Mouse (Mus musculus): Measurements from ENCODE around the gene Pakap. TPM values are rescaled to one million over a fixed set of nuclear protein-coding genes. Genes with fewer than 3 reads are reported as not detected.

The Pakap gene
- polyA plus RNA-seq, 1 experiment from 2014 or later: 57.5 TPM

DNA sequence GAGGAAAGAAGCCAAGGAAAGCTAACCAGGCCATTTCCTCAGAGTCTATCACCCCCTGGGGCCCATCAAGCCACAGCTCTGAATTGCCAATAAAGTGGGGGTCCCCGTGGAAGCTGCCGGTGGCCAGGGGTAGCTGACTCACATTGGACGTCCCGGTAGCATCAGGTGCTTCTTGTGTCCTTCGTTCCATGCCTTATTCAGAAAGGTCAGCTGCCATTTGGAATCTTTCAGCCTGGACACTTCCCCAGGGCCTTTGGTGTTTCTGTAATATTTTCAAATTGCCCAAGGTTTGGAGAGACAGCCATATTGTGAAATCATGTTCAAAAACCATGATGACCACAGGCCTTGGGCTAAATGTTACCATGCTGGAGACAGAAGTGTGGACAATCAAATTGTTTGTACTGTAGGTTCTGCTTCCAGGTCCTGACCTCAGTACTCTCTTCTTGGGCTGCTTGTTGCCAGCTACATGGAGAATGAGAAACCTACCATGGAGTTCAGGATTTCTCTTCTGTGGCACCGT lies 17.4 kb downstream of the Pakap start:
- Histone ChIP-seq H3K27me3 (ENCODE audit: control insufficient read depth, insufficient read depth, low read length) (no peaks in the 10 kb centered on the region), H3K27ac (ENCODE audit: low read length) (peak overlapping the region; percentile 54), H3K9ac (ENCODE audit: low read length) (no peak overlapping the region), H3K4me3 (ENCODE audit: low read length) (no peak overlapping the region), H3K4me2 (ENCODE audit: low read depth, low read length) (no peak overlapping the region), H3K9me3 (replicated peaks; ENCODE audit: control insufficient read depth, low read length) (no peaks in the 10 kb centered on the region), H3K36me3 (ENCODE audit: control insufficient read depth, insufficient read depth) (peaks cover 7% of the 10 kb centered on the region), H3K4me1 (ENCODE audit: control insufficient read depth, insufficient read depth, low read length) (peaks cover 57% of the 10 kb centered on the region)
- WGBS: 70% methylated on average over 6 of the region's 6 CpGs
- no peak for ATAC-seq (replicated peaks; ENCODE audit: extremely low read depth, insufficient read depth, low FRiP score)

DNA sequence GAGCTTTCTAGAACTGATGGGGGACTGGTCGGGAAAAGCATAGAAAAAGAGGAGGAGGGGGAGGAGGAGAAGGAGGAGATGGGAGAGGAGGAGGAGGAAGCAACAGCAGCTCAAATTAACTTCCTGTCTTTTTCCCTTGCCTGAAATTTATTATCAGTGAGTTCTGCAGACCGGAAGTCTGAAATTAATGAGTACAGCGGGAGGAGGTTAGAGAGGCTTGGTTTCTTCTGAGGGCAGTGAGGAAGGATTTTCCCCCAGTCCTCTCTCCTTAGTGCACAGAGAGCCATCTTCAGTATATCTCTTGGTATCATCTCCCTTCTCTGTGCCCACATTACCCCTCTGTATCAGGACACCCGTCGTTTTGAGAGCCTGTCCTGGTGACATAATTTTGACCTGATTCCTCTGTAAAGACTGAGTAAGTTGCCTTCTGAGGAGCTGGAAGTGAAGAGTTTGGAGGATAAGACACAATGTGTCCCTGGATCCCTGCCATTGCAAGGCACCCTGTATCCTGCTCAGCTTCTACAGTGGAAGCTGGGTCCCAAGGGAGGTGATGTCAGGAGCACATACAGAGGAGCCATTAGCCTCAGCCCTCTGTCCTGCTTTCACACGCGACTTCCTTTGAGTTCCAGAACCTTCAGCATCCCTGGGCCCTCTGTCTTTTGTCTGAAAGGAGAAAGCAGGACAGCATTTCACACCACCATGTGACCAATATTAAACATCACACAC lies 19.1 kb downstream of the Pakap start:
- ATAC-seq (replicated peaks; ENCODE audit: extremely low read depth, insufficient read depth, low FRiP score): no peak
- no peaks in the 10 kb centered on the region for H3K9me3 ChIP-seq (replicated peaks; ENCODE audit: control insufficient read depth, low read length)

DNA sequence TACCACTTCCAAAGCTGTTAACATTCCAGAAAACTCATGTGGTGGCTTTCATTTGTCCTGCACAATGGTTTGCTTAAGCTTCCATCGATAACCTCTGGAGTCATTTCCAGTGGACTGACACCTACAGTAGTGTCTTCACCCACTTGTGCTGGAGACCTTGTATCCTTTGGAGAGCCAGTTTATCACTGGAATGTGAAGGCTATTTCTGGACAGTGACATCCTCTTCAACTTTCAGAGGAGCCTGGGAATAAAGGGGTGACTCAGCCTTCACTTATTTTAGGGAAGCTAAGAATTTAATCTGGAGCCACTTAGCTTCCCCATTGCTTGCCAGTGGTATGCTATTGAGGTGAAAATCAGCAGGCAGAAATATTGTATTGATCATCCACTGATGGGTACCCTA lies 20.4 kb downstream of the Pakap start:
- peak overlapping the region; percentile 93 for H3K27ac ChIP-seq (ENCODE audit: low read length)
- 47% methylated on average over 1 of the region's 1 CpGs for WGBS
- no peak overlapping the region for H3K9ac ChIP-seq (ENCODE audit: low read length)
- peaks cover 72% of the 10 kb centered on the region for H3K4me1 ChIP-seq (ENCODE audit: control insufficient read depth, insufficient read depth, low read length)
- ATAC-seq (replicated peaks; ENCODE audit: extremely low read depth, insufficient read depth, low FRiP score): peak; percentile 76
- no peak overlapping the region for H3K4me3 ChIP-seq (ENCODE audit: low read length)
- peak overlapping the region; percentile 18 for H3K4me2 ChIP-seq (ENCODE audit: low read depth, low read length)
- no peaks in the 10 kb centered on the region for H3K27me3 ChIP-seq (ENCODE audit: control insufficient read depth, insufficient read depth, low read length)
- peaks cover 5% of the 10 kb centered on the region; the same call in 1 of the 2 replicates for H3K36me3 ChIP-seq (ENCODE audit: control insufficient read depth, insufficient read depth)
- no peaks in the 10 kb centered on the region for H3K9me3 ChIP-seq (replicated peaks; ENCODE audit: control insufficient read depth, low read length)

More for the DNA sequence above, 19.1 kb downstream of the Pakap start:
- Histone ChIP-seq H3K27ac (ENCODE audit: low read length) (peak overlapping the region; percentile 93), H3K36me3 (ENCODE audit: control insufficient read depth, insufficient read depth) (peaks cover 5% of the 10 kb centered on the region; the same call in 1 of the 2 replicates), H3K4me1 (ENCODE audit: control insufficient read depth, insufficient read depth, low read length) (peaks cover 61% of the 10 kb centered on the region), H3K9ac (ENCODE audit: low read length) (peak overlapping the region; percentile 47), H3K4me2 (ENCODE audit: low read depth, low read length) (peak overlapping the region; percentile 12), H3K27me3 (ENCODE audit: control insufficient read depth, insufficient read depth, low read length) (no peaks in the 10 kb centered on the region), H3K4me3 (ENCODE audit: low read length) (no peak overlapping the region)
- WGBS: 37% methylated on average over 7 of the region's 7 CpGs

DNA sequence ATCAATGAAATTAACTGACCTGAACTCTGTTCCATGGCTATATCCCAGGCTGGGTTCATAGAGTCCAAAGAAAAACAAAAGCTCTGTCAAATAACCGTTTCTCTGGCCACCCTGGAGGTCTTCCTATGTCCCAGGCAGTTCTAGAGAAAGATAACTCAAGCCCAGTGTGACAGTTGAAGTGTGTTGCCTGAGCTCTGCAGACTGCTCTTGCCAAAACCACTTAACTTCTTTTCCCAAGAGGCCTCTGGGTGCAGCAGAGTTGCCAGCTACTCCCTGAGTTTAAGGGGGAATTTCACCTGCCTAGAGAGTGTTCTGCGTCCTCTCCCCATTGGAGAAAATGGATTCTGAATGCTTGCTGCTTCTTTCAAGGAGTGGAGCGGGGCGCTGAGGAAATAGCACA lies 24.8 kb downstream of the Pakap start:
- H3K4me3 ChIP-seq (ENCODE audit: low read length): no peak overlapping the region
- H3K9me3 ChIP-seq (replicated peaks; ENCODE audit: control insufficient read depth, low read length): no peaks in the 10 kb centered on the region
- H3K4me2 ChIP-seq (ENCODE audit: low read depth, low read length): peak overlapping the region; percentile 36
- no peaks in the 10 kb centered on the region for H3K27me3 ChIP-seq (ENCODE audit: control insufficient read depth, insufficient read depth, low read length)
- no peaks in the 10 kb centered on the region for H3K36me3 ChIP-seq (ENCODE audit: control insufficient read depth, insufficient read depth)
- WGBS: 64% methylated on average over 4 of the region's 4 CpGs
- peak overlapping the region; percentile 19; the same call in 1 of the 2 replicates for H3K9ac ChIP-seq (ENCODE audit: low read length)
- ATAC-seq (replicated peaks; ENCODE audit: extremely low read depth, insufficient read depth, low FRiP score): peak; percentile 53; the same call in 1 of the 2 replicates
- peak overlapping the region; percentile 75 for H3K27ac ChIP-seq (ENCODE audit: low read length)
- peaks cover 49% of the 10 kb centered on the region for H3K4me1 ChIP-seq (ENCODE audit: control insufficient read depth, insufficient read depth, low read length)

DNA sequence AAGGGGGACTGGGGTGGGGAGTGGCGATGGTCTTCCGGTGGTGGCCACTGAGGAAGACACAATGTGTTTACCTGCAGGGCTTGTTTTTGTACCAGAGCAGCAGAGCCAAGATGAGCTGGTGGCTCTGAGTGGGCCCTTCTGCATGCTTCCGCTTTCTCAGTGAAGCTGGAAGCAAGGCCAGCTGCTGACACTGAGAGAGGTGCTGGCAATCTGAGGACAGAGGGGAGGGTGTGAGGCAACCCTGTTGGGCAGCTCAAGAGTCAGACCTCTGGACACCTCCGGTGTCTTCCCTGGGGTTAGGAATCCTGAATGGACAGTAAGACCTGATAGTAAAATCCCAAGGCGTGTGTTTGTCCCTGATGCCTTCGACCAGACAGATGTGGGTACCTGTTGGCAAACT lies 32.0 kb downstream of the Pakap start:
- Histone ChIP-seq H3K9me3 (replicated peaks; ENCODE audit: control insufficient read depth, low read length) (no peaks in the 10 kb centered on the region), H3K4me3 (ENCODE audit: low read length) (no peak overlapping the region), H3K27ac (ENCODE audit: low read length) (0 out of 2 replicates have a peak overlapping the region, but pooled peaks have one; percentile 2), H3K4me1 (ENCODE audit: control insufficient read depth, insufficient read depth, low read length) (peaks cover 52% of the 10 kb centered on the region), H3K36me3 (ENCODE audit: control insufficient read depth, insufficient read depth) (no peaks in the 10 kb centered on the region), H3K9ac (ENCODE audit: low read length) (no peak overlapping the region), H3K27me3 (ENCODE audit: control insufficient read depth, insufficient read depth, low read length) (no peaks in the 10 kb centered on the region), H3K4me2 (ENCODE audit: low read depth, low read length) (no peak overlapping the region)
- no peak for ATAC-seq (replicated peaks; ENCODE audit: extremely low read depth, insufficient read depth, low FRiP score)
- 82% methylated on average over 6 of the region's 6 CpGs for WGBS

DNA sequence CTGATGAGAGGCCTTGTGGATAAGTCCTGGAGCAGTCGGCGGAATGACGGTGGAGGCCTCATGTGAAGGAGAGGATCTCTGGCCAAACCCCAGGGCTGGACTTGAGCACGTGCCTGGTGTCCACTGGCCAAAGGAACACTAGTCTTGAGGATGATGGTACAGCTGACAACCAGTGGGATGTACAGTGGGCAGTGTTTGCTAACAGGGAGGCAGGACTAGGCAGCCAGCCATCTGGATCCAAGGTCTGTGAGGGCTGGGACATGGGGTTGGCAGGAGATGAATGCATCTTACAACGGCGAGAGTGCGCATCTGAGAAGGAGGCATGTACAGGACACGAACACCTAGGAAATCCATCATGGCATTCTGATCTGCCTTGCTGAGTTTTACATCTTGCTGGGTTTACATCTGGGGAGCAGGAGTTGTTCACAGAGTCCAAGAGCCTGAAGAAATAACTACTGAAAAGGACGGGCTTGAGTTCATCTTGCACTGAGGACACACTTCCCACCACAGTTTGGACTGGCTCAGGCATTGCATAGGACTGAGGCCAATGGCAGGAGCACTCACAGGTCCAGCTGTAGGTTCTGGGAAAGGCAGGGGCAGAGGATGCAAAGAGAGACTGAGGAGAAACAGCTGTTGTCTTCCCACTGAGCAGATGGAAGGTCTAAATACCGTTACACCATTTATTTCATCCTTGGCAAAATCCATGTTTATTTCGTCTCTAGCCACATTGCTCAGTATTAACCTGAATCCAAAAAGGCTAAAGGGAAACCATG lies 32.9 kb downstream of the Pakap start:
- Histone ChIP-seq H3K9ac (ENCODE audit: low read length) (no peak overlapping the region), H3K27me3 (ENCODE audit: control insufficient read depth, insufficient read depth, low read length) (no peaks in the 10 kb centered on the region), H3K27ac (ENCODE audit: low read length) (peak overlapping the region; percentile 36), H3K9me3 (replicated peaks; ENCODE audit: control insufficient read depth, low read length) (no peaks in the 10 kb centered on the region), H3K4me3 (ENCODE audit: low read length) (no peak overlapping the region), H3K36me3 (ENCODE audit: control insufficient read depth, insufficient read depth) (no peaks in the 10 kb centered on the region), H3K4me2 (ENCODE audit: low read depth, low read length) (no peak overlapping the region), H3K4me1 (ENCODE audit: control insufficient read depth, insufficient read depth, low read length) (peaks cover 54% of the 10 kb centered on the region)
- ATAC-seq (replicated peaks; ENCODE audit: extremely low read depth, insufficient read depth, low FRiP score): peak; percentile 43; the same call in 1 of the 2 replicates
- 63% methylated on average over 11 of the region's 11 CpGs for WGBS

DNA sequence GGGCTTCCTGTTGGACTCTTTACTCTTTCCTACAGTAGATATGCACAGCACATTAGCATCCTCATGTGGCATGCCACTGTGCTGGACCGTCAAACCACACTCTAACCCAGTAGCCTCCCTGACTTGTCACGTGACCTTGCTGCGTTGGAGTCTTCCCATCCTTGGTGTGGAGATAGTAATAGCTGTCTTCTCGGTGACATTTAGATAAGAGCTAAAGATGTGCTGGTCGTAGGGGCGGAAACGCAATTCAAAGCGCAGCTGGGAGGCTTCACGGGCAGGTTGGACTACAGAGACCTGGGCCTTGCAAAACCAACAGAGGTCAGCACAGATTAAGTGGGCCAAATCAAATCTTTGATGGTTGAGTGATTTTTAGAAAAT lies 33.5 kb downstream of the Pakap start:
- Histone ChIP-seq H3K27me3 (ENCODE audit: control insufficient read depth, insufficient read depth, low read length) (no peaks in the 10 kb centered on the region), H3K36me3 (ENCODE audit: control insufficient read depth, insufficient read depth) (no peaks in the 10 kb centered on the region), H3K4me1 (ENCODE audit: control insufficient read depth, insufficient read depth, low read length) (peaks cover 58% of the 10 kb centered on the region), H3K9ac (ENCODE audit: low read length) (no peak overlapping the region), H3K4me2 (ENCODE audit: low read depth, low read length) (no peak overlapping the region), H3K27ac (ENCODE audit: low read length) (peak overlapping the region; percentile 36), H3K4me3 (ENCODE audit: low read length) (no peak overlapping the region), H3K9me3 (replicated peaks; ENCODE audit: control insufficient read depth, low read length) (no peaks in the 10 kb centered on the region)
- WGBS: 41% methylated on average over 9 of the region's 9 CpGs
- ATAC-seq (replicated peaks; ENCODE audit: extremely low read depth, insufficient read depth, low FRiP score): 0 out of 2 replicates have a peak, but pooled peaks have one; percentile 12

DNA sequence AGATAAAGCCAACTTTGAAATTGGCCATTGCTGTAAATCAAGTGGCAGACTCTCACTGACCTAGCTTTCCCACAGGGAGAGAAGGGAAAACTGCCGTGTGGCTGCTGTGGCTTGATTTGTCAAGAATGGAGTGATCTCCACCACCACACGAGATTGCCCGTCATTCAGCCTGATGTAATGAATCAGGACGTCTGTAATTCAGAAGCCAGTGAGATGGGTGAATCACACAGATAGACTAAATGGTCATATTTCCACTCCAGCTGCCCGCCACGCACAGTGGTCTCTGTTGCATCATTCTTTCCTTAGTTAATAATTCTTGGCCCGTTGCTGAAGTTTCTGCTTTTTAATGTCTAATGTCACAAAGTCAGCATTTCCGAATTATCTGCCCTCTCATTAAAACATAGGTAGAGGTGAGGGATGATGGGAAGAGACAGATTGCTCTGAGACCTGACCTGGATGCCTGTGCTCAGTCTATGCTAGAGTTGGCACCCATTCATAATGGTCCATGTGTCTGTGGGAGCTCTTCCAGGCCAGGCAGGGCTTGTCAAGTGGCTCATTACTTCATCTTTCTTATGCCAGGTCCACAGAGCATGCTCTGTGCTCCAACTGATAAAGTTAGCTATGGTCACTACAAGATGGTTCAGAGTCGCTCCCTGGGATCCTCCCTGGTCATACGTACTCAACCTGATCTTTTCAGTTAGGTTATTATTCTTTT lies 34.1 kb downstream of the Pakap start:
- Histone ChIP-seq H3K9ac (ENCODE audit: low read length) (no peak overlapping the region), H3K4me3 (ENCODE audit: low read length) (no peak overlapping the region), H3K4me1 (ENCODE audit: control insufficient read depth, insufficient read depth, low read length) (peaks cover 61% of the 10 kb centered on the region), H3K27me3 (ENCODE audit: control insufficient read depth, insufficient read depth, low read length) (no peaks in the 10 kb centered on the region), H3K36me3 (ENCODE audit: control insufficient read depth, insufficient read depth) (no peaks in the 10 kb centered on the region), H3K4me2 (ENCODE audit: low read depth, low read length) (no peak overlapping the region), H3K27ac (ENCODE audit: low read length) (peak overlapping the region; percentile 36), H3K9me3 (replicated peaks; ENCODE audit: control insufficient read depth, low read length) (no peaks in the 10 kb centered on the region)
- no peak for ATAC-seq (replicated peaks; ENCODE audit: extremely low read depth, insufficient read depth, low FRiP score)
- 48% methylated on average over 10 of the region's 10 CpGs for WGBS

Data from heart, embryonic 16.5 days (tissue).